Mouse (Mus musculus): ENCODE measurements around the gene Otud7a. TPM values are rescaled to one million over a fixed set of nuclear protein-coding genes. Genes with fewer than 3 reads are reported as not detected.
A peak's percentile ranks its signal among the peaks of the same experiment; 100 is the strongest.

Gene Otud7a
- polyA plus RNA-seq, 1 experiment from 2014 or later: 1.7 TPM

GRCm38 (mm10) chr7:63483091-63483490 lies 38.5 kb downstream of the Otud7a start:
- DNase-seq (ENCODE audit: low spot score) (no peak), ATAC-seq (replicated peaks; ENCODE audit: low FRiP score) (no peak)
- Histone ChIP-seq H3K4me2 (ENCODE audit: low read depth, low read length, severe bottlenecking) (no peak overlapping the region), H3K9ac (ENCODE audit: low read length) (no peak overlapping the region), H3K27me3 (ENCODE audit: control insufficient read depth, insufficient read depth, low read length) (no peaks in the 10 kb centered on the region), H3K9me3 (ENCODE audit: control insufficient read depth, low read length) (no peaks in the 10 kb centered on the region), H3K27ac (ENCODE audit: low read depth, low read length) (no peak overlapping the region), H3K4me3 (ENCODE audit: low read depth, low read length) (no peak overlapping the region), H3K36me3 (ENCODE audit: control insufficient read depth, insufficient read depth, low read length) (no peaks in the 10 kb centered on the region), H3K4me1 (replicated peaks; ENCODE audit: control insufficient read depth, insufficient read depth, low read length) (no peaks in the 10 kb centered on the region)
- WGBS: 83% methylated on average over 2 of the region's 2 CpGs

DNA sequence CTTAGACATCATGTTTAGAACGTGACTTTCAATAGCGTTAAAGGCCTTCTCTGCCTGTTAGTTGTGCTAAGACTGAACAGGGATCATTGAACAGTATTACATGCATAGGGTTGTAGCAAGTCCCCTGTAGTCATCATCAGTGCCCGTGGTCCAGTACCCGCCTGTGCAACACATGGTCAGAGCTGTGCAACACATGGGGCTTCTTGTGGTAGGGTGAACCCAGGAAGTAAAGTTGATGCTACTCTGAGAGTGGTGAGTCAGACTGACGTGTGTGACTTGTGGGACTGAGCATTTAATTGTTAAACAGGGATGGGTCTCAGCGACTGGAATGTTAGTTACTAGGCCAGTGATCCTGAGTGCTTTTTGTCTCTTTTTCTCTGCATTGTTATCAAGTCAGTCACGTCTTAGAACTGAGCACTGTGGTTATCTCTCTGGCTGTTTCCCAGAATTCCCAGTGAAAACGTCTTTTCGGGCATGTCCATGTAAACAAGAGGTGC lies 52.5 kb downstream of the Otud7a start:
- DNase-seq (ENCODE audit: low spot score): no peak
- no peak for ATAC-seq (replicated peaks; ENCODE audit: low FRiP score)
- WGBS: 82% methylated on average over 9 of the region's 9 CpGs
- Histone ChIP-seq H3K27ac (ENCODE audit: low read depth, low read length) (no peak overlapping the region), H3K4me3 (ENCODE audit: low read depth, low read length) (no peak overlapping the region), H3K9me3 (ENCODE audit: control insufficient read depth, low read length) (no peaks in the 10 kb centered on the region), H3K9ac (ENCODE audit: low read length) (no peak overlapping the region), H3K36me3 (ENCODE audit: control insufficient read depth, insufficient read depth, low read length) (no peaks in the 10 kb centered on the region), H3K27me3 (ENCODE audit: control insufficient read depth, insufficient read depth, low read length) (no peaks in the 10 kb centered on the region), H3K4me2 (ENCODE audit: low read depth, low read length, severe bottlenecking) (no peak overlapping the region), H3K4me1 (replicated peaks; ENCODE audit: control insufficient read depth, insufficient read depth, low read length) (no peaks in the 10 kb centered on the region)

DNA sequence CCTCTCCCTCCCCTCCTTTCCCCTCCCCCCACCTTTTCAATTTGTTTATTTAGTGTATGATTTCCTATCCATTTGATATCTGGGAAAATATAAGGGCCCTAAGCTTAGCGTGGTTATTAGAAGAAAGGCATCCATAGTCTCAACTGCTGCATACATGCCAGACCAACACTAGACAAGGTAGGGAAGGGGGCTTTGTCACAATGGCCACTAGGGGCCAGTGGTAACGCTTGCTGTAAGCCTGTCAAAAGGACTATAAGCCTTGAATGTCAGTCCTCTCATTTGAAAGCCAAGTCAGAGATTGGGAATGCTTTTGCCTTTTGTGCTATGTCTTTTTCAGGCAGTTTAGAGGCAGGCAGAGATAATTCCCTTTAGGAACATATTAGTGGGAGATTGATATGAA lies 59.7 kb downstream of the Otud7a start:
- no peak overlapping the region for H3K27ac ChIP-seq (ENCODE audit: low read depth, low read length)
- WGBS: 23% methylated on average over 2 of the region's 2 CpGs

GRCm38 (mm10) chr7:63508079-63508478 lies 63.5 kb downstream of the Otud7a start:
- Histone ChIP-seq H3K4me2 (ENCODE audit: low read depth, low read length, severe bottlenecking) (no peak overlapping the region), H3K4me1 (replicated peaks; ENCODE audit: control insufficient read depth, insufficient read depth, low read length) (no peaks in the 10 kb centered on the region), H3K27ac (ENCODE audit: low read depth, low read length) (no peak overlapping the region), H3K4me3 (ENCODE audit: low read depth, low read length) (no peak overlapping the region), H3K9ac (ENCODE audit: low read length) (no peak overlapping the region), H3K27me3 (ENCODE audit: control insufficient read depth, insufficient read depth, low read length) (no peaks in the 10 kb centered on the region), H3K36me3 (ENCODE audit: control insufficient read depth, insufficient read depth, low read length) (no peaks in the 10 kb centered on the region), H3K9me3 (ENCODE audit: control insufficient read depth, low read length) (no peaks in the 10 kb centered on the region)
- ATAC-seq (replicated peaks; ENCODE audit: low FRiP score) (no peak), DNase-seq (ENCODE audit: low spot score) (no peak)
- 91% methylated on average over 2 of the region's 2 CpGs for WGBS

More for the DNA sequence above, 59.7 kb downstream of the Otud7a start:
- no peaks in the 10 kb centered on the region for H3K9me3 ChIP-seq (ENCODE audit: control insufficient read depth, low read length)
- no peak overlapping the region for H3K4me3 ChIP-seq (ENCODE audit: low read depth, low read length)
- no peaks in the 10 kb centered on the region for H3K27me3 ChIP-seq (ENCODE audit: control insufficient read depth, insufficient read depth, low read length)
- no peak for DNase-seq (ENCODE audit: low spot score)
- 0 out of 2 replicates have a peak, but pooled peaks have one; percentile 51 for ATAC-seq (replicated peaks; ENCODE audit: low FRiP score)
- H3K9ac ChIP-seq (ENCODE audit: low read length): no peak overlapping the region
- no peaks in the 10 kb centered on the region for H3K36me3 ChIP-seq (ENCODE audit: control insufficient read depth, insufficient read depth, low read length)
- no peaks in the 10 kb centered on the region for H3K4me1 ChIP-seq (replicated peaks; ENCODE audit: control insufficient read depth, insufficient read depth, low read length)
- no peak overlapping the region for H3K4me2 ChIP-seq (ENCODE audit: low read depth, low read length, severe bottlenecking)

- Histone ChIP-seq H3K9me3 (ENCODE audit: control insufficient read depth, low read length) (no peaks in the 10 kb centered on the region), H3K4me2 (ENCODE audit: low read depth, low read length, severe bottlenecking) (no peak overlapping the region), H3K27ac (ENCODE audit: low read depth, low read length) (no peak overlapping the region), H3K9ac (ENCODE audit: low read length) (no peak overlapping the region), H3K4me3 (ENCODE audit: low read depth, low read length) (no peak overlapping the region), H3K36me3 (ENCODE audit: control insufficient read depth, insufficient read depth, low read length) (no peaks in the 10 kb centered on the region), H3K4me1 (replicated peaks; ENCODE audit: control insufficient read depth, insufficient read depth, low read length) (no peaks in the 10 kb centered on the region), H3K27me3 (ENCODE audit: control insufficient read depth, insufficient read depth, low read length) (no peaks in the 10 kb centered on the region)
- DNase-seq (ENCODE audit: low spot score): peak; percentile 50
- ATAC-seq (replicated peaks; ENCODE audit: low FRiP score): no peak
- 62% methylated on average over 1 of the region's 1 CpGs for WGBS
Observed at GRCm38 (mm10) chr7:63509825-63510224, 65.3 kb downstream of the Otud7a start.

GRCm38 (mm10) chr7:63511458-63511857 lies 66.9 kb downstream of the Otud7a start:
- Histone ChIP-seq H3K4me3 (ENCODE audit: low read depth, low read length) (no peak overlapping the region), H3K9me3 (ENCODE audit: control insufficient read depth, low read length) (no peaks in the 10 kb centered on the region), H3K36me3 (ENCODE audit: control insufficient read depth, insufficient read depth, low read length) (no peaks in the 10 kb centered on the region), H3K27me3 (ENCODE audit: control insufficient read depth, insufficient read depth, low read length) (no peaks in the 10 kb centered on the region), H3K4me1 (replicated peaks; ENCODE audit: control insufficient read depth, insufficient read depth, low read length) (no peaks in the 10 kb centered on the region), H3K27ac (ENCODE audit: low read depth, low read length) (no peak overlapping the region), H3K4me2 (ENCODE audit: low read depth, low read length, severe bottlenecking) (no peak overlapping the region), H3K9ac (ENCODE audit: low read length) (no peak overlapping the region)
- DNase-seq (ENCODE audit: low spot score) (no peak), ATAC-seq (replicated peaks; ENCODE audit: low FRiP score) (no peak)

- Histone ChIP-seq H3K4me1 (replicated peaks; ENCODE audit: control insufficient read depth, insufficient read depth, low read length) (no peaks in the 10 kb centered on the region), H3K4me2 (ENCODE audit: low read depth, low read length, severe bottlenecking) (no peak overlapping the region), H3K9ac (ENCODE audit: low read length) (no peak overlapping the region), H3K27me3 (ENCODE audit: control insufficient read depth, insufficient read depth, low read length) (no peaks in the 10 kb centered on the region), H3K27ac (ENCODE audit: low read depth, low read length) (no peak overlapping the region), H3K36me3 (ENCODE audit: control insufficient read depth, insufficient read depth, low read length) (no peaks in the 10 kb centered on the region), H3K9me3 (ENCODE audit: control insufficient read depth, low read length) (no peaks in the 10 kb centered on the region), H3K4me3 (ENCODE audit: low read depth, low read length) (no peak overlapping the region)
- DNase-seq (ENCODE audit: low spot score) (no peak), ATAC-seq (replicated peaks; ENCODE audit: low FRiP score) (no peak)
- WGBS: 75% methylated on average over 2 of the region's 2 CpGs
Observed at GRCm38 (mm10) chr7:63512561-63512960, 68.0 kb downstream of the Otud7a start.

DNA sequence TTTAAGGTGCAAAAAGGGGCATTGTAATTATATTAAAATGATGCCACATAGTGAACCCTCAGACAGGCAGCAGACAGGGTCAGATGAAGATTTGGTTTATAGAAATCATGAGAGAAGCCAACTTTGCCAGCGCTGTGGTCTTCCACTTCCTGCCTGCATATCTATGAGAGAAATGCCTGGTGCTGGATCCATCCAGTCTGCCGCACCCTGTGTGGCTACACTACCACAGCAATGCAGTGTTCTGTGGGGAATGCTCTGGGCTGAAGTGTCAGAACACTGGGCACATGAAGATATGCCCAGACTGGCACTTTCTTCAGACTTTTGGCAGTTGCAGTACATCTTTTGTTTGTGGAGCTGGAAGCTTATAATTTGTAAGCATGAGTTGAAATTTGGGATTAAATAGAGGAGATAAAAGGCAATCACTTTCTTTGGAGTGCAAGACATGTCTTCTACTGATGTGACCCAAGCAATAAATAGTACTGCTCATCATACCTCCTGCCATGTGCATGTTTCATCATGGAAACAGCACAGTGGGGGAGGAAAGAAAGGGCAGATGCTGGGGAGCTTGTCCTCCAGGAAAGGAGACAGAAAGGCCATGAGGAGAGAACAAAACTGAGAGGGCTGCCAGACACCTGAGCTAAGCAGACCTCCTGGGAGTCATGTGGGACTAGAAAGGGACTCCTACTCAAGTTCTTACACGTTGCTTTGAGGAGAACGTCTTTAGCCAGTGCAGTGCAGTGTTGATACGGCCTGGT lies 71.8 kb downstream of the Otud7a start:
- ATAC-seq (replicated peaks; ENCODE audit: low FRiP score) (no peak), DNase-seq (ENCODE audit: low spot score) (no peak)
- Histone ChIP-seq H3K9ac (ENCODE audit: low read length) (no peak overlapping the region), H3K27me3 (ENCODE audit: control insufficient read depth, insufficient read depth, low read length) (no peaks in the 10 kb centered on the region), H3K4me3 (ENCODE audit: low read depth, low read length) (no peak overlapping the region), H3K27ac (ENCODE audit: low read depth, low read length) (no peak overlapping the region), H3K4me2 (ENCODE audit: low read depth, low read length, severe bottlenecking) (no peak overlapping the region), H3K36me3 (ENCODE audit: control insufficient read depth, insufficient read depth, low read length) (no peaks in the 10 kb centered on the region), H3K4me1 (replicated peaks; ENCODE audit: control insufficient read depth, insufficient read depth, low read length) (no peaks in the 10 kb centered on the region), H3K9me3 (ENCODE audit: control insufficient read depth, low read length) (no peaks in the 10 kb centered on the region)
- 89% methylated on average over 5 of the region's 5 CpGs for WGBS

DNA sequence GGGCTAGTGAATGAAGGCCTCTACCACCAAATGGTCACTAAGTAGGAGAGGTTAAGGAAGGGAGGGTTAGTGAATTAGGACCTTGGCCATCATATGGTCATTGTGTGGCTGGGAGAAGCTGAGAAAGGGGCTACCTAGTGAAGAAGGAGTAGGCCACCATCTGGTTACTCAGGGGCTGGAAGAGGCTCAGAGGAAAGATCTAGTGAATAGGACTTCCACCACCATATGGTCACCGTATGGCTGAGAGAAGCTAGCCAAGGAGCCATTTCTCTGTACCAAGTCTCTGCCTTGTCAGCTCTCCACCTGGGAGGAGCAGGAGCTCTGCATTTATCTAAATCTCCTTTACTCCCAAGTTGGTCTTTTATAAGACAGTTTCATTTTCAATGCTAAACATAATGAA lies 75.7 kb downstream of the Otud7a start:
- DNase-seq (ENCODE audit: low spot score) (no peak), ATAC-seq (replicated peaks; ENCODE audit: low FRiP score) (no peak)
- no peak overlapping the region for H3K4me2 ChIP-seq (ENCODE audit: low read depth, low read length, severe bottlenecking)
- H3K27me3 ChIP-seq (ENCODE audit: control insufficient read depth, insufficient read depth, low read length): no peaks in the 10 kb centered on the region
- H3K4me1 ChIP-seq (replicated peaks; ENCODE audit: control insufficient read depth, insufficient read depth, low read length): no peaks in the 10 kb centered on the region
- H3K36me3 ChIP-seq (ENCODE audit: control insufficient read depth, insufficient read depth, low read length): no peaks in the 10 kb centered on the region
- H3K9me3 ChIP-seq (ENCODE audit: control insufficient read depth, low read length): no peaks in the 10 kb centered on the region
- no peak overlapping the region for H3K27ac ChIP-seq (ENCODE audit: low read depth, low read length)
- H3K9ac ChIP-seq (ENCODE audit: low read length): no peak overlapping the region
- 83% methylated on average over 1 of the region's 1 CpGs for WGBS
- no peak overlapping the region for H3K4me3 ChIP-seq (ENCODE audit: low read depth, low read length)
